Mouse (Mus musculus) liver, embryonic 13.5 days (tissue): ENCODE results near the gene Rad54l2. TPM values are rescaled to one million over a fixed set of nuclear protein-coding genes. Genes with fewer than 3 reads are reported as not detected.

Experiments
- ATAC-seq: fragments of 200-750 bp; cut with Nextera tagmentation; 2 replicates; pipeline ENCODE4 v1.8.0; 2017; ENCODE audit warnings: low read depth, mild to moderate bottlenecking, moderate number of reproducible peaks, moderate library complexity
- DNase-seq: peaks from one replicate; pipeline ENCODE4 v3.0.0; 2022
- H3K27ac ChIP-seq: fragments of 300-500 bp; sonication (generic); 2 replicates; pipeline ENCODE4 v1.5.1; 2015; ENCODE audit warnings: moderate library complexity, mild to moderate bottlenecking, inconsistent platforms
- H3K27me3 ChIP-seq: fragments of 300-500 bp; sonication (generic); 2 replicates; pipeline ENCODE4 v1.6.1; 2015; ENCODE audit warnings: mild to moderate bottlenecking, inconsistent platforms
- H3K36me3 ChIP-seq: fragments of 300-500 bp; sonication (generic); 2 replicates; pipeline ENCODE4 v1.6.1; 2015; ENCODE audit warnings: mild to moderate bottlenecking, inconsistent platforms
- H3K4me1 ChIP-seq: fragments of 300-500 bp; sonication (generic); replicated peaks from 2 replicates; pipeline ENCODE4 v1.6.1; 2015; ENCODE audit warnings: inconsistent platforms
- H3K4me2 ChIP-seq: fragments of 300-500 bp; sonication (generic); 2 replicates; pipeline ENCODE4 v1.6.1; 2015; ENCODE audit warnings: inconsistent platforms, mild to moderate bottlenecking, moderate library complexity
- H3K4me3 ChIP-seq: fragments of 300-500 bp; sonication (generic); replicated peaks from 2 replicates; pipeline ENCODE4 v1.5.1; 2015; ENCODE audit warnings: mild to moderate bottlenecking, inconsistent platforms
- H3K9ac ChIP-seq: fragments of 300-500 bp; sonication (generic); 2 replicates; pipeline ENCODE4 v1.6.1; 2015; ENCODE audit warnings: mild to moderate bottlenecking, inconsistent platforms
- H3K9me3 ChIP-seq: fragments of 300-500 bp; sonication (generic); replicated peaks from 2 replicates; pipeline ENCODE4 v1.6.1; 2016; ENCODE audit warnings: inconsistent platforms
- WGBS: fragments of 180-500 bp; shearing (Covaris S2); methylation state at CpG from one replicate; pipeline ENCODE4 v1.1.7; 2015; ENCODE audit not compliant: insufficient replicate concordance; 5-methylcytosine and 5-hydroxymethylcytosine counted together
- polyA plus RNA-seq: library from polyadenylated mRNA; unstranded; fragments of >200 nt; fragmentation: Nextera tagmentation; extraction: Ambion mirVana; gene quantifications from 2 replicates; pipeline ENCODE4 v1.2.1, GENCODE M21; 2015

The Rad54l2 gene
- polyA plus RNA-seq: 1.8 and 2.0 TPM in 2 replicates

DNA sequence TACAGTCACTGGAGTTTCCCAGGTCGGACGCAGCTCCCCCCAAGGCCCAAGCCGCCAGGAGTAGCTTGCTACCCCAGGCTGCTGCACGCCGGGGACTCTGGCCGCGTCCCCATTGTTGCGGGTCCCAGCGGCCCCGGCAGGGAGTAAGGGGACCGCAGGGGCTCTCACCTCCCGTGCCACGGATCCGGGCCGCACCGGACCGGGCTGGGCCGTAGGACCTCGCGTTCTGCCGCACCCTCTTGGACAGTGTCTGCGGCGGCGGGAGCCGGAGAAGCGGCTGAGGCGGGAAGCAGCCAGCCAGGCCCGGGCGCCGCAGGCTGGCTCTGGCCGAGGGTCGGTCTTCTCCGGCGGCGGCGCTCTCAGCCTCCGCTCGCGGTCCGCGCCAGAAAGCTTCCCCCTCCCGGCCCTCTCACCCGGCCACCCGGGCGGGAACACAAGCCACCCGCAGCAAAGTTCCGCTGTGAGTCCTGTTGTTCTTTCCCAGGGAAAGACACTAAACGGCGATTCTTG lies at the start of gene Rad54l2:
Gene Rad54l2 (minus strand): TSS at position 383 of the 510 bp plus-strand sequence.
- DNase-seq: peak; percentile 68
- H3K27ac ChIP-seq: peak within 1 kb of the TSS; percentile 85

DNA sequence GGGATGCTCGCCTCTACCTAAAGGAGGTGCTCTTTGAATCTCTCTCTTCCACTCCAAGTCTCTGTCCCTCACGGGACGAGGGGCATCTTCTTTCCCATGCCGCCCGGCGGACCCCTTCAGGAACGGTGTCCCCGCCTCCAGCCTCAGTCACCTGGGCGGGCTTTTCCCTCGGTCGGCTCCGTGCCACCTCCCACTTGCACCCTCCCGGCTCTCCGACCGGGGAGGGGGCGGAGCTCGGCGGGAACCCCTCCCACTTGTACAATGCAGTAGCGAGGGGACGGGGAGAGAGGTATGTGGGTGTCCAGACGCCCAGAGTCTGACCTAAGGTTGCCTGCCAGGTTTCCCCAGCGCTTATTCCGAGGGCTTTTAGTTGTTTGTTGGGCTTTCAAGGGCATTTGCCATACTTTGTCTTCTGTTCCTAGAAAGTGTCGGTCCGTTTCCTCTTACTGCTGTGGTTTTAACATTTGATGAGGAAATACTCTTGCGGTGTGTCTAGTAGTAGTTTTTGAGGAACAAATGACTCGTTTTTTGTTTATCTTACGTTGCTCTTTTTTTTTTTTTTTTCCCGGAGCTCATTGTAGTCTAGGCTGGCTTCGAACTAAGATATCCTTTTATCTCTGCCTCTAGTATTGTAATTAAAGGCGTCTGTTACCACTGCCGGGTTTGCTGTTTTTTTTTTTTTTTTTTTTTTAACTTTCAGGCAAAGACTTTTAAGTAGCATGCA lies 33.5 kb upstream of the Rad54l2 start:
- peak; percentile 92 for DNase-seq
- peak overlapping the region; percentile 98 for H3K4me3 ChIP-seq
- no peaks in the 10 kb centered on the region for H3K9me3 ChIP-seq
- H3K9ac ChIP-seq: peak overlapping the region; percentile 96
- H3K36me3 ChIP-seq: peaks cover 2% of the 10 kb centered on the region; the same call in 1 of the 2 replicates
- peak overlapping the region; percentile 93 for H3K27ac ChIP-seq
- H3K4me1 ChIP-seq: peaks cover 36% of the 10 kb centered on the region
- WGBS: under 1% methylated on average over 32 of the region's 32 CpGs
- ATAC-seq: peak; percentile 86
- H3K27me3 ChIP-seq: no peaks in the 10 kb centered on the region
- H3K4me2 ChIP-seq: peak overlapping the region; percentile 77

More for the DNA sequence above, at the start of gene Rad54l2:
- Histone ChIP-seq H3K4me3 (peak within 1 kb of the TSS; percentile 90), H3K4me2 (peak within 1 kb of the TSS; percentile 87), H3K9me3 (no peaks in the 10 kb centered on the region), H3K36me3 (no peaks in the 10 kb centered on the region), H3K4me1 (peaks cover 50% of the 10 kb centered on the region), H3K27me3 (0 out of 2 replicates have a peak, but pooled peaks cover 3% of the 10 kb centered on the region), H3K9ac (peak within 1 kb of the TSS; percentile 97)
- ATAC-seq: peak; percentile 88
- WGBS: under 1% methylated on average over 49 of the region's 49 CpGs

DNA sequence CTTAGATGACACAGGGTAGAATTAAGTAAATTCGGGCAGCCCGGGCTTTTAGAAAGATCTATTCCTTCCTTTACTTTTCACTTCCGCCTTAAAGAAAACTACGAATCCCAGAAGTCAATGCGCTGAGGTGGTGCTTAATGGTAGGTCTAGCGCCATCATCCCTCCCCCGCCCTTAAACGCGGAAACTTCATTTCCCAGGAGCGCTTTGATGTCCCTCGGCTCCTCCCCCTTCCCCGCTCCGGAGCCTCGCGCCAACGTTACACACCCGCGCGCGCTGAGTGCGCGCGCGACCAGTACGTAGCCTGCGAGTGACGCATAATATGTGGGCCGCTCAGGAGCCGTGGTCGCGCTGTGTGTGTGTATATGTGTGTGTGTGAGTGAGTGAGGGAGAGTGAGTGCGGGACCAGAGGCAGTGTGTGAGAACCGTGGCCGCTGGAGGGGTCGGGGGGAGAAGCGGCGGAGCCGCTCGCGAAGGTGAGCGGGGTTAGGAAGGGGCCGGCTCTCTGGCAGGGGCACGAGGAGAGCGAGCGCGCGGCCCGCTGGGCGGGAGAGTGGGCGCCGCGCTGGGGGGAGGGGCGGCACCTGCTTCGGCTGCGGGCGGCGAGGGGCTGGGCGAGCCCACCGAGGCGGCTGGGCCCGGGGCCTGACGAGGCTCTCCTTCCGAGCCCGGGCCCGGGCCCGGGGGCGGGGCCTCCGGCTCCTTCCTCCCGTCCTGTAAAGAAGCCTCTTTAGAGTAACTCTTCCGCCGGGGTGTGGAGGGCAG lies 32.8 kb upstream of the Rad54l2 start, which contains the start of gene Dcaf1:
Gene Dcaf1 (plus strand): TSS at position 257 of the 763 bp plus-strand sequence.
- ATAC-seq (peak; percentile 93), DNase-seq (peak; percentile 90)
- peak within 1 kb of the TSS; percentile 77 for H3K4me2 ChIP-seq
- H3K4me3 ChIP-seq: peak within 1 kb of the TSS; percentile 98
- under 1% methylated on average over 63 of the region's 71 CpGs for WGBS
- peaks cover 29% of the 10 kb centered on the region for H3K4me1 ChIP-seq
- H3K9ac ChIP-seq: peak within 1 kb of the TSS; percentile 96
- H3K9me3 ChIP-seq: no peaks in the 10 kb centered on the region
- peaks cover 2% of the 10 kb centered on the region; the same call in 1 of the 2 replicates for H3K36me3 ChIP-seq
- H3K27ac ChIP-seq: peak within 1 kb of the TSS; percentile 93
- H3K27me3 ChIP-seq: no peaks in the 10 kb centered on the region

DNA sequence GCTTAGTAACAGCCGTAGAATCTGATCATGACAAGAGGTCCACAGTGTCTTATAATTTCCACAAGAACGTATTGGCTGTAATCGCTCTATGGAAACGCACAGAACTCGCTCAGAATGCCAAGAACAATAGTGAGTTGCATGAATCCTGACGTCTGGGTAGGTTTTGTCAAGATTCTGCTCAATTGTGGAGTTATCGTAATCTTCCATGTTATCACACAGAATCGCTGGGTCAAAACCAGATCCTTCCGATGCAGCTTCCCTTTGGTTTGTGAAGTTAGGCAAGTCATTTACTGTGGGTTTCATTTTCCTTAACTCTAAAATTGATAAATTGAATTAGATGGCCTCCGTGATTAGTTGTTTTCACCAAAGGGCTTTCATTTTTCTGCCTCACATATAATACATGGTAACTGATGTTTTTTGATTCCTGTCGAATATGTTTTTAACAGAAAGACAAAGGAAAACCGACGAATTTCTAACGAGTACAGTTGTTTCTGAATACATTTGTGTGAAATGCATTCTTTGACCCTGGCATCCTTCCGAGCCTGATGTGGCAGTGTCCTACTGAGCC lies 32.1 kb upstream of the Rad54l2 start:
- H3K36me3 ChIP-seq: peaks cover under 1% of the 10 kb centered on the region; the same call in 1 of the 2 replicates
- H3K4me2 ChIP-seq: peak overlapping the region; percentile 75
- H3K9ac ChIP-seq: peak overlapping the region; percentile 72
- H3K27me3 ChIP-seq: no peaks in the 10 kb centered on the region
- H3K4me1 ChIP-seq: peaks cover 22% of the 10 kb centered on the region
- no peaks in the 10 kb centered on the region for H3K9me3 ChIP-seq
- H3K4me3 ChIP-seq: peak overlapping the region; percentile 98
- 21% methylated on average over 15 of the region's 15 CpGs for WGBS
- ATAC-seq: no peak
- peak overlapping the region; percentile 35; the same call in 1 of the 2 replicates for H3K27ac ChIP-seq
- DNase-seq: peak; percentile 10

DNA sequence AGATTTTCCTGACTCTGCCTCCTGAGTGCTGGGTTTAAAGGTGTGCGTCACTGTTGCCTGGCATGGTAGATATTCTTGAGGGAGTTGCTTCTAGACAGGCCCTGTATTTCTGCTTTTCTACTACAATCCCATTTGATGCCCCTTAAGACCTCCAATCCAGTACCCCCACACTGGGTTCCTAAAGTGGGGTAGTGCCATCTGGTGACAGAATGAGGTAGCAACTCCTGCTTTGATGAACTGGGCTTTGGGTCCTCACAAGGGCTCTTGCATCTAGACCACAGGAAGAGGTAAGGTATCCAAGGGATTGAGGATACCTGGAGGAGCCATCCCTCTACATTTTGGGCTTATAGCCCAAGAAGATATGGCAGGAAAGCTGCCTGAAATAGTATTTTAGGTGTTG lies 30.2 kb upstream of the Rad54l2 start:
- ATAC-seq (no peak), DNase-seq (no peak)
- Histone ChIP-seq H3K4me3 (no peak overlapping the region), H3K36me3 (no peaks in the 10 kb centered on the region), H3K4me1 (peaks cover 15% of the 10 kb centered on the region), H3K4me2 (no peak overlapping the region), H3K27ac (no peak overlapping the region), H3K9me3 (no peaks in the 10 kb centered on the region), H3K9ac (no peak overlapping the region), H3K27me3 (no peaks in the 10 kb centered on the region)
- WGBS: 69% methylated on average over 1 of the region's 1 CpGs

DNA sequence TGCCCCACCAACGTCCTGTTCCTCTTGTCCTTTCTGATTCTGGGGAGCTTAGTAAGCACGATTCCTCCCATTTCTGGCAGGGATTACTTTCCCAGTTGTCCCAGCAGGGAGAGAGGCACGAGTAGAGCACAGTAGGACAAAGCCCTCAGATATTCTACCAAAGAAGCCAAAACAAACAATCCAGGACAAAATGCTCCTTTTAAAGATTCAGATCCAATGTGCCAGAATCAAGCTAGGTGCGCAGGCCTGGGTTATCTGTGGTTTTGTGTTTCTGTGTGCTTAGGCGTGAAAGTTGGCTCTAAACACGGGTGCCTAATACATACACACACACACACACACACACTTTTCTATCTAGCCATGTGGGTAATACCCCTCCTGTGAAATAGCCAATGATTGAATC lies 29.2 kb upstream of the Rad54l2 start:
- DNase-seq: no peak
- H3K27me3 ChIP-seq: no peaks in the 10 kb centered on the region
- no peak overlapping the region for H3K27ac ChIP-seq
- H3K4me3 ChIP-seq: no peak overlapping the region
- ATAC-seq: no peak
- no peaks in the 10 kb centered on the region for H3K36me3 ChIP-seq
- H3K9me3 ChIP-seq: no peaks in the 10 kb centered on the region
- 63% methylated on average over 6 of the region's 6 CpGs for WGBS
- no peak overlapping the region for H3K9ac ChIP-seq
- no peak overlapping the region for H3K4me2 ChIP-seq
- H3K4me1 ChIP-seq: peaks cover 8% of the 10 kb centered on the region

DNA sequence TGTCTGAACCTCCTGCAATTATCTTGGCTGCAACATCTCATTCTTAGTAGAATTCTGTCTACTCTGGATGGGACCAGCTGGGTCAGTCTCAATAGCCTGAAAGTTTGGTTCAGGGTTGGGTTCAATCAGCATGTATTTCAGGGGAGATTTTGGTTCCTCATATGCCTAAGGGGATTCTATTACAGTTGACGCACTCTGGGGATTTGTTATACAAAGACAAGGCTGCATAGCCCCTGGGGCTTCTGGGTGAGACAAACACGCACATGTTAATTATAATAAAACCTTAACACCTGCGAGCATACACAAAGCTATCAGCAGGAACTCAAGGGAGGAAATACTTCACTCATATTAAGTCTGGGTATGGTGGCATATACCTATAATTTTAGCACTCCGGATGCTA lies 17.5 kb upstream of the Rad54l2 start:
- Histone ChIP-seq H3K27me3 (no peaks in the 10 kb centered on the region), H3K9me3 (peaks cover 7% of the 10 kb centered on the region; the same call in 1 of the 2 replicates), H3K9ac (no peak overlapping the region), H3K36me3 (no peaks in the 10 kb centered on the region), H3K4me3 (no peak overlapping the region), H3K27ac (no peak overlapping the region), H3K4me2 (no peak overlapping the region), H3K4me1 (no peaks in the 10 kb centered on the region)
- WGBS: 62% methylated on average over 4 of the region's 4 CpGs
- DNase-seq: no peak
- ATAC-seq: no peak

DNA sequence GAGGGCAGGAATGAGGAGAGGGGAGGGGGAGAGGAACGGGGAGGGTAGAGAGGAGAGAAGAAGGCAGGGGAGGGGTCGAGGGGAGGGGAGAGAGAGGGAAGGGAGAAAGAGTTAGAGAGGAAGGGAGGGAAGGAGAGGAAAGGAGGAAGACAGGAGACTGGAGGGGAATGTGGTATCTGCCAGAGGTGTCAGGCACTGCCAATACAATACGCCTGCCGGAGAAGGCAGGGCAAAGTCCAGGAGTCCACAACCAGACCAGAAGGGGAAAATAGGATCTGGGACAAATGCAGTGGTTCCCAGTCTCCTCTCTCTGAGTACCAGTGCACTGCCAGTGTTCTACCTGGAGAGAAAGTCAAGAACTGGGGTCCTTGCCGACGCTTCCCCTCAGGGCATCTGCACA lies 1.8 kb upstream of the Rad54l2 start:
- H3K27ac ChIP-seq: no peak overlapping the region
- no peaks in the 10 kb centered on the region for H3K9me3 ChIP-seq
- no peak overlapping the region for H3K4me3 ChIP-seq
- 50% methylated on average over 6 of the region's 6 CpGs for WGBS
- peaks cover 37% of the 10 kb centered on the region for H3K4me1 ChIP-seq
- H3K36me3 ChIP-seq: no peaks in the 10 kb centered on the region
- ATAC-seq (no peak), DNase-seq (no peak)
- H3K4me2 ChIP-seq: peak overlapping the region; percentile 4; the same call in 1 of the 2 replicates
- no peak overlapping the region for H3K9ac ChIP-seq
- 0 out of 2 replicates have a peak, but pooled peaks cover 3% of the 10 kb centered on the region for H3K27me3 ChIP-seq

DNA sequence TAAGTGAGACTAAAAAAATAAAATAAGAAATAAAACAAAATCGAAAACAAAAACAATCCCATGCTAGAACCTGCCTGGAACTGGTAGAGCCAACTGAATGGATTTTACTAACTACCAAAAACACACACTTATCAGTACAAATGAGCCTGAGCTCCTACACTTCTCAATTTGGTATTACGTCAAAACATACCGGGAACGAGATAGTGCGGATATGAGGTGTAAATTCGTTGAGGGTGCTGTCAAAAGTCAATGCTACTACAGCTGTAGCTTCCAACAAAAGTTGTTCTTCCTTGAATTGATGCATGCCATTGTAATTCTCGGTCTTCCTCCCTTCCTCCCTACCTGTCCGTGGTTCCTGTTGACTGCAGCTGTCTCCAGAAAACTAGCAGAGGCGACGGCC lies 369 bp upstream of the Rad54l2 start:
- Histone ChIP-seq H3K9me3 (no peaks in the 10 kb centered on the region), H3K4me3 (peak overlapping the region; percentile 90), H3K27me3 (0 out of 2 replicates have a peak, but pooled peaks cover 3% of the 10 kb centered on the region), H3K27ac (peak overlapping the region; percentile 85; the same call in 1 of the 2 replicates), H3K4me2 (peak overlapping the region; percentile 87), H3K9ac (peak overlapping the region; percentile 97), H3K36me3 (no peaks in the 10 kb centered on the region), H3K4me1 (peaks cover 49% of the 10 kb centered on the region)
- 10% methylated on average over 10 of the region's 10 CpGs for WGBS
- ATAC-seq: peak; percentile 58
- no peak for DNase-seq

DNA sequence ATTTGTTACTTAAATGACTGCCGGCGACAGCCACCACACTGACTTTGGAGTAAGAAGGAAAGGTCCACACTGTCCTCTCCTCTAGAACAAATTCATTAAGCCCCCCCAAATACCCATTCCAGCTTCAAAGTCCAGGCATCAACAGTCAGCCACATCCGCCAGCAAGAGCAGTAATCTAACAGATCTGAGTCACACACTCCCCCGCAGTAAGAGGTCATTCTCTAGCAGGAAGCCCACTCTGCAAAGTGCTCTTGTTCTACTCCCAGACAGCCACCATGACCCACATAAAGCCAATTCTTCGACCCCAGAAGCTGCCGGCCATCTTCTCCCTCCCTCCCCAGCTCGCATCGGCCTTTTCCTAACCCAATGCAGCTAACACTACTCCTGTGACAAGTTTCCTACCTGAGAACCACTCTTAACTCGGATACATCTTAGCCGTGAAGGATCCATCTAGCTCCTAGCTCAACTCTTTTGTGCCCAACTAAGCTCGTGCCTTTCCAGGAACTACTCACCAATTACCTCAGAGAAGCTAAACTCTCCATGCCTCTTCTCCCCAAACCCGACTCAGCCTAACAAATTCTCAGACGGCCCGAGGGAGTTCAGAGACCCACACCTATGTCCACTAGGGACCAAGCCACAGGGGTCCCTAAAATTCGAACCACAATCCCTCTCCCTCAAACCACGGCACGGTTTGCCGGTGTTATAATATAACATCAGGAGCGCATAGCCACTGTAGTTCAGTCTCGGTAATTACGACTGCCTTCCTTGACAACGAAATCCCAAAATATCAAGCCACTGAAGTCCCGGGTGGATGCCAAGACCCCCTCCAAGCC lies 799 bp downstream of the Rad54l2 start:
- ATAC-seq (peak; percentile 2; the same call in 1 of the 2 replicates), DNase-seq (no peak)
- Histone ChIP-seq H3K9me3 (no peaks in the 10 kb centered on the region), H3K4me2 (peak overlapping the region; percentile 87), H3K9ac (peak overlapping the region; percentile 97), H3K27me3 (0 out of 2 replicates have a peak, but pooled peaks cover 3% of the 10 kb centered on the region), H3K4me3 (peak overlapping the region; percentile 90), H3K4me1 (peaks cover 50% of the 10 kb centered on the region), H3K27ac (peak overlapping the region; percentile 85), H3K36me3 (no peaks in the 10 kb centered on the region)
- 3% methylated on average over 23 of the region's 23 CpGs for WGBS
